Mouse (Mus musculus): ENCODE data around the gene Ate1. TPM values are rescaled to one million over a fixed set of nuclear protein-coding genes. Genes with fewer than 3 reads are reported as not detected.

Ate1 gene
- total RNA-seq, 1 experiment, result 25.7 TPM

DNA sequence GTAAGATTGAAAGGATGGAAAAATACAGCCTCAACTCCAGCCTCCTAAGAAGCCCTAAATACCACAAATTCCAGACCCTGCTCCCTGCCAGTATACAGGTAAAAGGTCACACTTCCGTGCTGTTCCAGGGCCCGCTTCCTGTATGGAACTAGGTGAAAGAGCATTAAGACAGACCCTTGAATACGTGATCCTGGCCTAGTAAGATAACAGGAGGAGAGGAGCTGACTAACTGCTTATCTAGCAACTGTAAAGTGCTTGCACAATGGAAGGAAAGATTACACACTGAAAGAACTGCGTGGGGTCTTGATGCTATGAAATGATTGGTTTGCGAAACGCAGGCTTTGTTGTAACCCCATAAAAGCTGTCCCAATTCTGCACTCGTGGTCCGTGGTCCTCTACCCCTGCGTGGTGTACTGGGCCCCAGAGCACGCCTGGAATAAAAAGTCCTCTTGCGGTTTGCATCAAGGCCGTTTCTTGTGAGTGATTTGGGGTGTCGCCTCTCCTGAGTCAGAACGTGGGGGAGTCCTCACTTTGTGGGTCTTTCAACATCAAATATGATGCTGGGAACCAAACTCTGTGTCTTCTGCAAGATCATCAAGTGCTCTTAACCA lies 748 bp upstream of the Ate1 start:
- H3K27ac ChIP-seq (ENCODE audit: insufficient read depth, low read depth, low read length, poor library complexity, severe bottlenecking), result no peak overlapping the region

GRCm38 (mm10) chr7:130519096-130520048 lies 797 bp downstream of the Ate1 start:
- Histone ChIP-seq H3K9ac (ENCODE audit: insufficient read depth, low read depth, low read length, poor library complexity, severe bottlenecking) (peak overlapping the region; percentile 84), H3K4me3 (ENCODE audit: insufficient read depth in 1 of 2, low read depth in 1 of 2, low read length in 2 of 2, poor library complexity in 1 of 2, severe bottlenecking in 1 of 2) (peak overlapping the region; percentile 84 to 100), H3K4me1 (ENCODE audit: control insufficient read depth in 2 of 2, insufficient read depth in 2 of 2, low read length in 2 of 2, poor library complexity in 1 of 2) (no peaks in the 10 kb centered on the region; a peak in 2 of 4 replicates), H3K9me3 (ENCODE audit: control insufficient read depth, insufficient read depth, low read depth, low read length) (no peaks in the 10 kb centered on the region), H3K36me3 (ENCODE audit: control insufficient read depth, insufficient read depth, low read length, poor library complexity, severe bottlenecking) (no peaks in the 10 kb centered on the region), H3K27ac (ENCODE audit: insufficient read depth, low read depth, low read length, poor library complexity, severe bottlenecking) (peak overlapping the region; percentile 59)
- in situ Hi-C loops (cut with MboI; ENCODE audit: low sequenced_read_pairs in 2 of 2, unreplicated experiment in 2 of 2), result no loop called here
- DNase-seq (ENCODE audit: low read depth, low spot score), result peak; percentile 95
- TF ChIP-seq CHD2 (IDR thresholded peaks at IDR 0.05; ENCODE audit: low read depth, low read length) (peak; percentile 84), HCFC1 (IDR thresholded peaks at IDR 0.05; ENCODE audit: borderline replicate concordance, insufficient read depth, low read length) (peak; percentile 92), ZC3H11A (IDR thresholded peaks at IDR 0.05; ENCODE audit: borderline replicate concordance, low read depth, low read length) (no peak), ZNF384 (IDR thresholded peaks at IDR 0.05; ENCODE audit: low read depth, low read length) (no peak), MAFK (IDR thresholded peaks at IDR 0.05; ENCODE audit: insufficient read depth, low read depth, low read length) (0 out of 2 replicates have a peak, but pooled peaks have one; percentile 1)

More for the DNA sequence above, 748 bp upstream of the Ate1 start:
- TF ChIP-seq HCFC1 (IDR thresholded peaks at IDR 0.05; ENCODE audit: borderline replicate concordance, insufficient read depth, low read length) (no peak), ZNF384 (IDR thresholded peaks at IDR 0.05; ENCODE audit: low read depth, low read length) (no peak), MAFK (IDR thresholded peaks at IDR 0.05; ENCODE audit: insufficient read depth, low read depth, low read length) (no peak), ZC3H11A (IDR thresholded peaks at IDR 0.05; ENCODE audit: borderline replicate concordance, low read depth, low read length) (no peak), CHD2 (IDR thresholded peaks at IDR 0.05; ENCODE audit: low read depth, low read length) (no peak)
- no peak for DNase-seq (ENCODE audit: low read depth, low spot score)
- Histone ChIP-seq H3K9ac (ENCODE audit: insufficient read depth, low read depth, low read length, poor library complexity, severe bottlenecking) (no peak overlapping the region), H3K4me3 (ENCODE audit: insufficient read depth in 1 of 2, low read depth in 1 of 2, low read length in 2 of 2, poor library complexity in 1 of 2, severe bottlenecking in 1 of 2) (no peak overlapping the region), H3K36me3 (ENCODE audit: control insufficient read depth, insufficient read depth, low read length, poor library complexity, severe bottlenecking) (no peaks in the 10 kb centered on the region), H3K9me3 (ENCODE audit: control insufficient read depth, insufficient read depth, low read depth, low read length) (no peaks in the 10 kb centered on the region), H3K4me1 (ENCODE audit: control insufficient read depth in 2 of 2, insufficient read depth in 2 of 2, low read length in 2 of 2, poor library complexity in 1 of 2) (no peaks in the 10 kb centered on the region; a peak in 2 of 4 replicates)
- in situ Hi-C loops (cut with MboI; ENCODE audit: low sequenced_read_pairs in 2 of 2, unreplicated experiment in 2 of 2), result no loop called here

DNA sequence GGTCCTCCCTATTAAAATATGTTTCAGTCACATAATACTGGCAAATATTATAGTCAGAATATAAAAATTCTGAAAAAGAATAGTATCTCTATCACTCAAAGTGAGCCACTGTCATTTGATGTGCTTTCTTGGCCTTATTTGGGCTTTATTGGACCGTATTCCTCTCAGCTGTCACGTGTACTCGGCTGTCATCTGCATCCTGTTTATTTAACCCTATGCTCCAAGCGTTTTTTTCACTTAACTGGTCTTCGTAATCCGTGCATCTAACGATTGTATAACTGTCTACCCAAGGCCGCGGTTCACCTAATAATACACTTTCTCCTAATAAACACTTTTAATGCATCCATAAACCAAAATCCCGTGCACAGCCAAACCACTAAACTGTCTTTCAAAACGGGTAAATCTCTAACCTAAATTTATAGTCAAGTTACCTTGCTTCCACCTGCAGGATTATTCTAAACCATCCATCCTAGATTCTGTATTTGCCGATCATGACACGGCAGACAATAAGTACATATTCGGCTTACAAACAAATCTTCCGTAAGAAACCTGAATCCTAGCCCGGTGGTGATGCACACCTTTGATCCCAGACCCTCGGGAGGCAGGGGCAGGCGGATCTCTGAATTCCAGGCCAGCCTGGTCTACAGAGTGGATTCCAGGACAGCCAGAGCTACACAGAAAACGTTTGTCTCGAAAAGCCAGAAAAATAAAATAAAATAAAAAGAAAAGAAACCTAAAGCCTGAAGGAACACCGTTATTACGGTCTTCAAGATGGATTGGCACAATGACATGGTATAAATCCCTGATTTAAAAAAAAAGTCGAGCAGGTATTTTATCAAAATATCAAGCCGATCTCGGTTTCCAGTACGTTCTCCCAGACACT lies 1.7 kb downstream of the Ate1 start:
- Histone ChIP-seq H3K27ac (ENCODE audit: insufficient read depth, low read depth, low read length, poor library complexity, severe bottlenecking) (no peak overlapping the region), H3K9ac (ENCODE audit: insufficient read depth, low read depth, low read length, poor library complexity, severe bottlenecking) (peak overlapping the region; percentile 84), H3K4me1 (ENCODE audit: control insufficient read depth in 2 of 2, insufficient read depth in 2 of 2, low read length in 2 of 2, poor library complexity in 1 of 2) (no peaks in the 10 kb centered on the region; a peak in 2 of 4 replicates), H3K9me3 (ENCODE audit: control insufficient read depth, insufficient read depth, low read depth, low read length) (no peaks in the 10 kb centered on the region), H3K4me3 (ENCODE audit: insufficient read depth in 1 of 2, low read depth in 1 of 2, low read length in 2 of 2, poor library complexity in 1 of 2, severe bottlenecking in 1 of 2) (peak overlapping the region; percentile 84 to 100), H3K36me3 (ENCODE audit: control insufficient read depth, insufficient read depth, low read length, poor library complexity, severe bottlenecking) (no peaks in the 10 kb centered on the region)
- TF ChIP-seq ZNF384 (IDR thresholded peaks at IDR 0.05; ENCODE audit: low read depth, low read length) (no peak), MAFK (IDR thresholded peaks at IDR 0.05; ENCODE audit: insufficient read depth, low read depth, low read length) (no peak), ZC3H11A (IDR thresholded peaks at IDR 0.05; ENCODE audit: borderline replicate concordance, low read depth, low read length) (no peak), CHD2 (IDR thresholded peaks at IDR 0.05; ENCODE audit: low read depth, low read length) (no peak), HCFC1 (IDR thresholded peaks at IDR 0.05; ENCODE audit: borderline replicate concordance, insufficient read depth, low read length) (no peak)
- no peak for DNase-seq (ENCODE audit: low read depth, low spot score)
- in situ Hi-C loops (cut with MboI; ENCODE audit: low sequenced_read_pairs in 2 of 2, unreplicated experiment in 2 of 2), result no loop called here

DNA sequence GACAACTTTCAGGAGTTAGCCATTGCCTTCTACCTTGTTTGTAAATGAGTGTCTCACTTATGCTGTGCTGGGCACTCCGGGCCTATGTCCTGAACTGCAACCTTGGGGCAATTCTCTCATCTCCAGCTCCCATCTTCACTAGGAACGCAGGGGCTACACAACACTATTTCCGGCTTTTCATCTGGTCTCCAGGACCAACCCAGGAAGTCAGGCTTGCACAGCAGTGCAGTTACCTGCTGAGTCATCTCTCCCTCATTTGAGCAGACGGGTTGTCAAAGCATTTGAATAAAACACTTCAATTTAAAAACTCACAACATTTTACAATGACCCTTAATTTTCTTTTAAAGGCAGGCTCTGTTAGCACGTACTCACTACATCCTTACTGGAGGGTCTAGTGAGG lies 9.9 kb downstream of the Ate1 start:
- TF ChIP-seq ZC3H11A (IDR thresholded peaks at IDR 0.05; ENCODE audit: borderline replicate concordance, low read depth, low read length) (no peak), HCFC1 (IDR thresholded peaks at IDR 0.05; ENCODE audit: borderline replicate concordance, insufficient read depth, low read length) (no peak), MAFK (IDR thresholded peaks at IDR 0.05; ENCODE audit: insufficient read depth, low read depth, low read length) (no peak), ZNF384 (IDR thresholded peaks at IDR 0.05; ENCODE audit: low read depth, low read length) (no peak), CHD2 (IDR thresholded peaks at IDR 0.05; ENCODE audit: low read depth, low read length) (no peak)
- H3K9ac ChIP-seq (ENCODE audit: insufficient read depth, low read depth, low read length, poor library complexity, severe bottlenecking), result no peak overlapping the region
- H3K27ac ChIP-seq (ENCODE audit: insufficient read depth, low read depth, low read length, poor library complexity, severe bottlenecking), result no peak overlapping the region
- no peaks in the 10 kb centered on the region for H3K9me3 ChIP-seq (ENCODE audit: control insufficient read depth, insufficient read depth, low read depth, low read length)
- H3K36me3 ChIP-seq (ENCODE audit: control insufficient read depth, insufficient read depth, low read length, poor library complexity, severe bottlenecking), result peaks cover 14% of the 10 kb centered on the region
- 0 out of 4 replicates have a peak, but pooled peaks cover 0 to 3% of the 10 kb centered on the region in 2 experiments for H3K4me1 ChIP-seq (ENCODE audit: control insufficient read depth in 2 of 2, insufficient read depth in 2 of 2, low read length in 2 of 2, poor library complexity in 1 of 2)
- in situ Hi-C loops (cut with MboI; ENCODE audit: low sequenced_read_pairs in 2 of 2, unreplicated experiment in 2 of 2), result no loop called here
- no peak for DNase-seq (ENCODE audit: low read depth, low spot score)
- H3K4me3 ChIP-seq (ENCODE audit: insufficient read depth in 1 of 2, low read depth in 1 of 2, low read length in 2 of 2, poor library complexity in 1 of 2, severe bottlenecking in 1 of 2), result no peak overlapping the region

Data from ES-E14 (cell line).